Mouse (Mus musculus) testis, adult 10 weeks (tissue): Measurements from ENCODE around the gene Olfr901. TPM values are rescaled to one million over a fixed set of nuclear protein-coding genes. Genes with fewer than 3 reads are reported as not detected.

ENCODE experiments used
- polyA plus RNA-seq: library from polyadenylated mRNA; stranded (reverse); fragments of 350-450 nt; fragmentation: Illumina TruSeq; extraction: RNeasy Lipid Tissue Mini Kit (QIAGEN cat#74804); gene quantifications from one replicate; pipeline ENCODE4 v1.2.3, GENCODE M21; 2014; ENCODE audit warnings: low read depth, low replicate concordance

The Olfr901 gene
- not detected for polyA plus RNA-seq

DNA sequence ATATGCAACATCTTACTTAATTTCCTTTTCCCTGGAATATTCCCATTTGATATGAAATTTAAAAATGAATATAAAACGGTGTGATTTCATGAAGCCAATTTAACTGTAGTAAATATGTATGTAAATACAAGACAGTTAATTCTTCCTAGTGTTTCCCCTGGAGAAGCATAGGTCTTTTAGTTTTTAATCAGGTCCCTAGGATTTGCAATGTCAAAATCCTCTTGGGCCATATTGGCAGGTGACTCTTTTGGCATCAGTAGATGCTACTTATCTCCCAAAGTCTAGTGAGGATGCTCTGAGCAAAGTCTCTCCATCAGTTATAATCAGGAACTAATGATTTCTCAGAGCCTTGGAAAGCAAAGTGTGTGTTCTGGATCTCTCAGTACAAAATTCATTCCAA, at the start of gene Olfr901:
Gene Olfr901 (plus strand): TSS at position 301 of the 400 bp plus-strand sequence.

DNA sequence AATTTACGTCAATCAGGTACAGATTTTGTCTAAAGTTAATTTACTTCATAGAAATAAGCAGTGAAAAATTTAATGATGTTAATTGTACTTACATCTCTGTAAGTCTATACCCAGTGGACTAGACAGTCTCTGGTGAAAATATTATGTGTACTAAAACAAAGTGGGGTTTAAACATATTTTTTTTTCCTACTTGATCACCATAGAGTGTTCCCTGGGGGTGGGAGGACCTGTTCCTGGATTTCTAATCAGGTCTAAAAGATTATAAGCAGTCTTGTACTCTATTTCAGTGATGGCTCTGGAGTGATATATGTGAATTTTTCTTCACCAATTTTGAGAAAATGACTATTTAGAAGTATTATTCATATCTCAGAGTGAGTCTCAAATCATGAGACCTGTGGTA, 27.9 kb upstream of the Olfr901 start, which contains the start of gene Olfr147:
Gene Olfr147 (plus strand): TSS at position 301 of the 400 bp plus-strand sequence.

GRCm38 (mm10) chr9:38447352-38447751, 18.1 kb downstream of the Olfr901 start, which contains the start of gene Olfr902:
Gene Olfr902 (plus strand): TSS chr9:38447652.

GRCm38 (mm10) chr9:38462844-38463243, 33.6 kb downstream of the Olfr901 start, which contains the start of gene Olfr904:
Gene Olfr904 (plus strand): TSS chr9:38463144.

GRCm38 (mm10) chr9:38470807-38471206, 41.6 kb downstream of the Olfr901 start, which contains the start of gene Olfr905:
Gene Olfr905 (plus strand): TSS chr9:38471107.

Other genes with a start within 250 kb of the Olfr901 start
- gene Olfr891, start 248.6 kb upstream of the Olfr901 start, polyA plus RNA-seq = not detected
- not detected for gene Olfr893, start 221.1 kb upstream of the Olfr901 start, polyA plus RNA-seq
- gene Olfr894, start 211.4 kb upstream of the Olfr901 start, polyA plus RNA-seq = not detected
- gene Olfr143, start 176.7 kb upstream of the Olfr901 start, polyA plus RNA-seq = not detected
- not detected for gene Olfr895, start 161.6 kb upstream of the Olfr901 start, polyA plus RNA-seq
- gene Olfr896-ps1, start 138.3 kb upstream of the Olfr901 start, polyA plus RNA-seq = 1.8 TPM
- gene Olfr25, start 100.4 kb upstream of the Olfr901 start, polyA plus RNA-seq = 0.80 TPM
- gene Olfr898, start 81.0 kb upstream of the Olfr901 start, polyA plus RNA-seq = 0.17 TPM
- not detected for gene Olfr250, start 62.6 kb upstream of the Olfr901 start, polyA plus RNA-seq
- gene Olfr251, start 52.4 kb upstream of the Olfr901 start, polyA plus RNA-seq = not detected
- not detected for gene Olfr147, start 27.8 kb upstream of the Olfr901 start, polyA plus RNA-seq
- not detected for gene Olfr902, start 18.2 kb downstream of the Olfr901 start, polyA plus RNA-seq
- gene Olfr904, start 33.7 kb downstream of the Olfr901 start, polyA plus RNA-seq = not detected
- gene Olfr905, start 41.7 kb downstream of the Olfr901 start, polyA plus RNA-seq = not detected
- 0.15 TPM for gene Olfr906, start 57.6 kb downstream of the Olfr901 start, polyA plus RNA-seq
- not detected for gene Olfr907, start 66.3 kb downstream of the Olfr901 start, polyA plus RNA-seq
- gene Olfr911-ps1, start 92.1 kb downstream of the Olfr901 start, polyA plus RNA-seq = not detected
- not detected for gene Olfr910, start 108.4 kb downstream of the Olfr901 start, polyA plus RNA-seq
- not detected for gene Olfr912, start 150.7 kb downstream of the Olfr901 start, polyA plus RNA-seq
- gene Olfr913, start 163.3 kb downstream of the Olfr901 start, polyA plus RNA-seq = not detected
- gene Olfr914, start 175.6 kb downstream of the Olfr901 start, polyA plus RNA-seq = not detected
- not detected for gene Olfr916, start 230.4 kb downstream of the Olfr901 start, polyA plus RNA-seq
- not detected for gene Olfr917, start 236.4 kb downstream of the Olfr901 start, polyA plus RNA-seq
- gene Olfr918, start 245.1 kb downstream of the Olfr901 start, polyA plus RNA-seq = not detected